Mouse (Mus musculus): ENCODE measurements around the gene Zp3r. TPM values are rescaled to one million over a fixed set of nuclear protein-coding genes. Genes with fewer than 3 reads are reported as not detected.
"Not testable (repeated sequence)": the region's sequence is repeated elsewhere in the genome, so short reads cannot be mapped to it uniquely, and the experiment has no call there.

Gene Zp3r
- total RNA-seq (2021) = not detected
- long read RNA-seq, experiment 1 = 0 reads
- long read RNA-seq, experiment 2 = 0 reads

DNA sequence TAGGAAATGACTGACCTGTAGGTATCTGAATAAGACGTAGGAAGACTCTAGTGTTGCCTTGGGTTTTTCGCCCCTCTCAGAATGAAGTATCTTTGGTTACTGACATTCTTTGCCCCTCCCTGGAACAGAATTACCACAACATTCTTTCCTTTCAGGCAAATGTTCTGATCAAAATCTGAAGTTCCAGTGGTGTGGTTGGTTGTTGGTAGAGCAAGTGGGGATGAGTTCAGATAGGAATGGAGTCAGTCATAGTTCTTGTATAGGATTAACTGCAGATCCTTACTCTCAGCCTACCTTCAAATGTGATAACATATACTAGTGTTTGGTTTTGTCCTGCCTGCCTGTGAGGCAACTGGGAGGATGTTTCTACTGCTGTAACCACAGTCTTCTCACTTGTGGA, at the start of gene Zp3r:
Gene Zp3r (minus strand): TSS at position 101 of the 400 bp plus-strand sequence.
- intact Hi-C loops (cut with DNase I) = no loop called here
- no peak for DNase-seq

DNA sequence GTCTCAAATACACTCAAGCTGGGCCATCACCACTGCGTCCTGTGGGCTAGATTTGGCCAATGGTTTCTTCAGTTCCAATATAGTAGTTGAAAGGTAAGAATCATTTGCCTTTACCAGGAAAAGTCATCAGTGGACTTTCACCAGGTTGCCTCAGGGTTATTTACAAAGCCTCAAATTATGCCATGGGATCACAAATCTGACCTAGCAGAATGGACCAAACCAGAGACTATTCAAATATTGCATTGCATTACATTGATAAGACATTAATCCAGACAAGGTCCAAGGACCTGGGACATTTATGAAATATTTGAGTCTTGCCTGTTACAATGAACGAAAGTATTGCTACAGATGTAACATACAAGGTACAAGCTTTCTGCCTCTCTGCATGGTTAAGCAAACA, 49.1 kb upstream of the Zp3r start:
- intact Hi-C loops (cut with DNase I) = no loop called here
- DNase-seq = no peak

DNA sequence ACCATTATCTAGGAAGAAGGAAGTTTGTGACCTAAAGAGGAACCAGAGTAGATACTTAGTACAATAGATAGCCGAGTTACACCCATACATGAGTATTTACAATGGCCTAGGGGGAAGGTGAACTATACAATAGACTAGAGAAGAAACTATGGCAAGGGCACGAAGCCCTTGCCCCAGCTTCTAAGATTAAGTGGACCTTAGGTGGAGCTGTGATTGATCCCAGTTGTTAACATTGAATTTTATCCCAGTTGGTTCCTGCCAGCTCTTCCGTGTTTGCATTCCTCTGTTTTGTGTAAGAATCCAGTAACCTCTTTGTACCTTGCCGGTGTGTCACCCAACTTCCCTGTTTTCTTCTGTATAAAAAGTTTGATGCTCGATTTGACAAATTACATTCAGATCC, 34.2 kb upstream of the Zp3r start:
- DNase-seq; intact Hi-C loops (cut with DNase I): not testable (repeated sequence)

DNA sequence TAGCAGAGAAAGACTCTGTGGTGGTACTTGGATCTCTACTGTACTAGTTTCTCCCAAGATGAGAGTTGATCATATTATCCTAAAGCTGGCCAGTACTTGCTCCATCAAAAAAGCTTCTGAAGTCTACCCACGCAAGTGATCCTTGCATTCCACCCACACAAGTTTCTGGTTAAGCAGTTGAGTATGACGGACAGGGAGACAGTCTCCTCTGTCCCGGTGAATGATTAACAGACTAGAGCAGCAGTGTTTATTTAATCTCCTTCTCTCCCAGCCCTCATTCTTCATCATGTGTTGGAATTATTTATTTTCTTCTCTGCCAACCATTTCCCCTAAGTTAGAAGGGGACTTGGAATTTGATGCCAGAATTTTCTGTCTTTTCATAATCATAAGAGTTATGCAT, 32.0 kb upstream of the Zp3r start, which contains the start of gene C4bp:
Gene C4bp (minus strand): TSS at position 179 of the 400 bp plus-strand sequence.
- intact Hi-C loops (cut with DNase I) = no loop called here

DNA sequence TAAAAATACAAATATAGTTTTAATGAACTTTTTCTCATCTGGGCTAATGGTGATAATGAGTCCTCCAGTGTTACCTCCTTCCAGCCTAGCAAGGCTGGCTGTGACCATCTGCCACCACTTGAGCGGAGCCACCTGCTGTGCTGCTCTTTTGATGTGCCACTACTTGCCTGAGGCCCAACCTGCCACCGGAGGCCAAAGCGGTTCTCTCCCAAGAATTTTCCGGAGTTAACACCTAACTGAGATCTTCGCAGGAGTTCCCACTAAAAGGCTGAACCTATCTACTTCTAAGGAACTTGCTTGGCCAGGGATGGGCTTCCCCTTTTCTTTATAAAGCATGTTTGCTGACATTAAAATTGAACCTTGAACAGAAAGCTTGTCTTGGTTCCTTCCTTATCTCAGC, 30.2 kb upstream of the Zp3r start:
- intact Hi-C loops (cut with DNase I); DNase-seq: not testable (repeated sequence)

More for the DNA sequence above, 32.0 kb upstream of the Zp3r start, which contains the start of gene C4bp:
- no peak for DNase-seq

DNA sequence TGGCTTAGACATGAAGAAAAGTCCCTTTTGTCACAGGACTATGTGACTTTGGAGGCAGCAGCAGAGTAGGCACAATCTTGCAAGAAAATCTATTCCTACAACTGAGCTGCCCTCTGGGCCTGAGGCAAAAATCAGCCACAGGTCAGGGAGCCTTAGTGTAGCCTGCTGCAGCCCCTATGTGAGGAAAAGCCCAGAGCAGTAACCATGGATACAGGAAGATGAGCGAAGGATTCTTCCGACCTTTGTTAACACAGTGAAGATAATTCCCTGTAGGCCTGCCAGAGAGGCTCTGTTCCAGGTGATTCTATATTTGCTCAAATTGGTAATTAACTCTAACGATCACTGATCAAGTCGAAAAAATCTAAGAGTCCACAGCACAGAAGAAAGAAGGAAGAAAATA, 14.7 kb upstream of the Zp3r start:
- DNase-seq = no peak
- intact Hi-C loops (cut with DNase I) = no loop called here

DNA sequence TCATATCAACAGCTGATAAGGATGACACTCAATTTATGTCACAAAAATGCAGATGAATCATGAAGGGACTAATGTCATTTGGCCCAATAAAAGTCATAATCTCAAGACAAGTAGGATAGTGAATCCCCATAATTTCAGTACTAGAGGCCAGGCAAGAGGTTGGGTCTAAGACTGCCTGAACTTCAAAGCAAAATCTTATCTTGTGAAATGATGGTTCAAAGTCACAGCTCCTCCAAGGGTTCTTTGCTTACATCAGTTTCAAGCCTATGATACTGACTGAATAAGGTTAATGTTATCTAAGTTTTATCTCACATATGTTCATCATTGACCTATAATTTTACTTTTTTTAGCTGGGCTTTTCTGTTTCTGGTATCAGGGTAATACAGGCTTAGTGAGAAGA, 11.5 kb upstream of the Zp3r start:
- DNase-seq = no peak
- intact Hi-C loops (cut with DNase I) = no loop called here

DNA sequence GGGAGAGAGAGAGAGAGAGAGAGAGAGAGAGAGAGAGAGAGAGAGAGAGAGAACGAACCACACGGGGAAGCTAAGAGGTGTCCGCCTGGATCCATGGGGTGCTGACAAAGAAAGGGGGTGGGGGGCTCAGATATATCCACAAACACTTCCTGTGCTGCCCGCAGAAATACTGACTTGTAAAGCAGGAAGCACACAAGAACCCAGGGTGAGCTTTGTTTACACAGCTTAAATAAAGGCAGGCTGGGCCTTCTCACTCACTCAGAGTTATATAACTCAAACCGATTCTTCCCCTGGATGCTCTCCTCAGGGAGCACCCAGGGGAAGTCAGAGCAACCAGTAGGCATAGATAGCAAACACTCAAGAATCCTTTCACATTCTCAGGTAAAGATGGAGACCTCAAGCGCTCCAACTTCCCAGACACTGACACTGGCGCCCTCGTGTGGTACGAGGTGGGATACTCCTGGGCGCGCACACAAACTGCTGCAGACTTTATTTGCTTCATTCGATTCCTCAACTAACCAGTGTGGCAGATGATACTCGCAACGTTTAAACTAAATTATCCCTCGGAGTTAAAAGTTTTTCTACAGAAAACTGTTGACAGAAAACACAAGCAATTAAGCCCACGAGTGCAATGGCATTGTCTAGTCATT, 4.5 kb upstream of the Zp3r start:
- intact Hi-C loops (cut with DNase I) = loop anchor here (2.0 kb wide), 1 partner anchor 85 kb away; no protein-coding TSS in a partner anchor
- DNase-seq = peak; percentile 52 to 66

DNA sequence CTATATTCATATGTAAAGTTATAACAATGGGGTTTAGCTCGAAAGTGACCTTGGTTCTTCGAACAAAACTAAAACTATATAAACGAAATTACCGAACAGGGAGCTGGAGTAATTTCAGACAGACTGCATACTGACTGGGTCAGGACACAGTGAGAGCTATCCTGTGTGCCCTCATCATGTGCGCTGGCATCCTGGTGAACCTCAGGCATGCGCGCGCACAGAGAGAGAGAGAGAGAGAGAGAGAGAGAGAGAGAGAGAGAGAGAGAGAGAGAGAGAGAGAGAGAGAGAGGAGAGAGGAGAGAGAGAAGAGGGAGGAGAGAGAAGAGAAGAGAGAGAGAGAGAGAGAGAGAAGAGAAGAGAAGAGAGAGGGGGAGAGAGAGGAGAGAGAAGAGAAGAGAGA, 3.9 kb upstream of the Zp3r start:
- intact Hi-C loops (cut with DNase I) = no loop called here

DNA sequence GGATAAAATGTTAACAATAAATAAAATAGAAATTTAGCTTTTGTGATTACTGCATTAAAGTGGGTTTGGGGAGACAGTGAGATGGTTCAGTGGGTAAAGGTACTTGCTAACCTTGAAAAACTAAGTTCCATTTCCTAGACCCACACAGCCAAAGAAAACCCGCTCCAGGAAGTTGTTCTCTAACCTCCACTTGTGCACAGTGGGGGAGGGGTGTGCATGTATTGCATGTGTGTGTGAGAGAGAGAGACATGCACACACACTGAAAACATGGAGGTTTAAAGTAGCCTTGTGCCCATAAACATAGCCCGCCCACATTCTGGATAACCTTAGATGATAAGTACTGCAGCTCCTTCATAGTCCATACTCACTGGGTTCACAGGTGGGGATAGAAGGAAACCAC, 33.1 kb downstream of the Zp3r start:
- intact Hi-C loops (cut with DNase I) = no loop called here
- DNase-seq = no peak

More for the DNA sequence above, 3.9 kb upstream of the Zp3r start:
- no peak for DNase-seq

DNA sequence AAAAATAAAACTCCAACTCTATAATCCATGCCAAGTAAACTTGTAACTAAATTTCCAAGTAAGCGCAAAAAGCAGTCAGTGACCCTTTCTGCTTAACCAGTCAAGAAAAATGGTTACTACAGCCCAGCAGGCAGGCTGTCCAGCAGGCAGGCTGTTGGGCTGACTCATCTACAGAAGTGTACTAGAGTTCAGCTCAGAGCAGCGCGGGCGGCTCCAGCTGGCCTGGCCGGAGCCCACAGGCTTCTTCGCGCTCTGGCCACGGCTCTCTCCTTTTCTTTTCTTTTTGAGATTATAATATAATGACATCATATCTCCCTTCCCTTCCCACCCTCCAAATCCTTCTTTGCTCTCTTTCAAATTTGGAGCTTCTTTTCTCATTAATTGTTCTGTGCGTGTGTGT, 40.8 kb downstream of the Zp3r start:
- DNase-seq = peak; percentile 17 to 18
- intact Hi-C loops (cut with DNase I) = no loop called here

DNA sequence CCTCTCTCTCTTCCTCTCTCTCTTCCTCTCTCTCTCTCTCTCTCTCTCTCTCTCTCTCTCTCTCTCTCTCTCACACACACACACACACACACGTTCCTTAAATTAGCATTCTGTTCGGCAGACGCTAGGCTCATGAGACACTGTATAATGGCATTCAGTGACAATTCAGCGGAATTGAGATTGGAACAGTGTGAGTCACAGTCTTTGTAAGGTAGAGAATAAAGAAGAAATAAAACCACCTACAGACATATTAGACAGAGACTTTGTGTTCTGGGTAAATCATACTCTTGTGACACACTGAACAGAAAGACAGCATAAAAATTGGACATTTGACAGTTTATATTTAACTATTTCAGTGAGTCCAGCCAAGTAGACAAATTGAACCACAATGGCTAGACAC, 53.0 kb downstream of the Zp3r start:
- DNase-seq = no peak
- intact Hi-C loops (cut with DNase I) = no loop called here

DNA sequence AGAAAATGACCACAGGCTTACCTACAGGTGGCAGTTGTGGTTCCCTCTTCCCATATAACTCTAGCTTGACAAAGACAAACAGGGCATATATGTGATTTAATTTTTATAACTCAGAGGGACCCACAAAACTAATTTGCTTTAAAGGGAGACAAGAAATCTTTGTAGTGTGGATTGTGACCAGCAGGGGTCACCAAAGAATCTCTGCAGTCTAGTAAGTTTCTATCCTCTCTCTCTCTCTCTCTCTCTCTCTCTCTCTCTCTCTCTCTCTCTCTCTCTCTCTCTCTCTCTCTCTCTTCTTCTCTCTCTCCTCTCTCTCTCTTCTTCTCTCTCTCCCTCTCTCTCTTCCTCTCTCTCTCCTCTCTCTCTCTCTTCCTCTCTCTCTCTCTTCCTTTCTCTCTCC, 53.5 kb downstream of the Zp3r start:
- intact Hi-C loops (cut with DNase I) = no loop called here

DNA sequence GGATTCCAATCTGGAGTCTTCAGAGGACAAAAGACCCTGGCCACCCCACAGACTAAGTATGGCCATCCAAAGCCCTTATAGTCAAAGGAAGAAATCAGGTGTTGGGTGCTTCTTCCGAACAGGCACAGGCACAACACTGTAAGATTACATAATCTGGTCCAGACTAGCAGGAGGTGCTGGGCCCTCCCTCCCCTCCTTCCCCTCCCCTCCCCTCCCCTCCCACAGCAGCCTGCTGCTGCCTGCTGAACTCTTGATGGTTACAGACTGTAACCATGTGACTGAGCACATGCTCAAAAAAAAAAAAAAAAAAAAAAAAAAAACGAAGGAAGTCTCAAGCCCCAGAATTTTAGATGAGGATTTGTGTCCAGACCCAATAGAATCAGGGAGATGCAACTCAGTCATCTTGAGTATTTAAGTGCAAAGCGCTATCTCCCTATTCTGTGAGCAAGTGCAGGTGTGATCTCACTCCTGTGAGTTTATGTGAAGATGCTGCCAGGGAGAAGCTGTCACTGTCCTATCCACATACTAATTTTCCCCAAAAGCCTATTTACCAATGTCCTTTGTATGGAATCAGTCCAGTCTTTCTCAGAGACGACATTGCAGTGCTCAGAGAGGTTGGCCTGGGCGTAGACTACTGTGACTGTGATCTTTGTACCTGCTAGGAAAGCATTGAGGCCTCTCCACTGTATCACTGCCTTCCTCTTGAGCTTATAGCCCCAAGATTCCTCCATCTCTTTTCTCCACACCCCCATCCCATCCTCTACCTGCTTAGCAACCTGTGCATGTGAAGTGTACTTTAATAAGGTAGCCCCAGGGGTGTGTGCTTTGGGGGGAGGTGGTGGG, 77.8 kb downstream of the Zp3r start:
- no peak for DNase-seq
- intact Hi-C loops (cut with DNase I) = no loop called here

More for the DNA sequence above, 53.5 kb downstream of the Zp3r start:
- peak in 1 of 2 experiments; percentile 20 for DNase-seq

DNA sequence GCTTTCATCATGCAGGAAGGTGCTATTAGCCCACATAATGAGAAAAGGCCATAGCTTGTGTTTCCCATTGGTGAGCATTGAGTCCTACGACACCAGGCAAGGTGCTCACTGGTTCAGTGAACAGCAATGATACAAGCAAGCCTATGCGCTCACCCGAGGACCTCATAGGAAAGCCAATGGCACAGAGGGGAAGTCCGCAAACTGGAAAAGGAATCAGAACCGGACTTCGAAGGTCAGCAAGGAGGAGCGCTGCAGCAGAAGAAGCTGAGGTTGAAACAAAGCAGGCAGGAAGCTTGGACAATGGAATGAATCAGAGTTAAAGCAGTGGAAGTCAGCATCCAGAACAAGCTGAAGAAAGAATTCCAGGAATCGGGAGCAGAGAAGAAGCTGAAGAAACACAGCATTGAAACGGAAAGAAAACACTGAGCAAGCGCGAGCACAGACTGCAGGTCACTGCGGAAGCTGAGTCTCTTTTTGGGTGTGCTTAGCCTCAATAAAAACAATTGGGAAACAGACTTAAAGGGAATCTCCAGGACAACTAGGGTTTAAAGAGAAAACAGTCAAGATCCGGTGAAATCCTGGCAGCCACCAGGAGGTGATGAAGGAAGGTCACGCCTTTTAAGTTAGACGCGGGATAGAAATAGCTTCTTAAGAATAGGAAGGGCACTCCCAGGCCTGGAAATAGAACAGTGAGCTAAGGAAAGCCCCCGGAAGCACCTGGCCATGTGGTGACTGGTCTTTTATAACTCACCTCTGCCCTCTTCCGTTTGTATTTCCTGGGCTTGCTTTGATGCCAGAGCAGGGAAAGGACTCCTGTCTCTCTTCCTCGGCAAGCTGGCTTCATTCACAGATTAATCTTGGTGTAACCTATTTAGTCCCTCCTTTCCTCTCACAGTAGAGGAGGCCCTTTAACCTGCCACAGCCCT, 78.9 kb downstream of the Zp3r start:
- intact Hi-C loops (cut with DNase I) = no loop called here
- DNase-seq = peak in 1 of 2 experiments; percentile 7

DNA sequence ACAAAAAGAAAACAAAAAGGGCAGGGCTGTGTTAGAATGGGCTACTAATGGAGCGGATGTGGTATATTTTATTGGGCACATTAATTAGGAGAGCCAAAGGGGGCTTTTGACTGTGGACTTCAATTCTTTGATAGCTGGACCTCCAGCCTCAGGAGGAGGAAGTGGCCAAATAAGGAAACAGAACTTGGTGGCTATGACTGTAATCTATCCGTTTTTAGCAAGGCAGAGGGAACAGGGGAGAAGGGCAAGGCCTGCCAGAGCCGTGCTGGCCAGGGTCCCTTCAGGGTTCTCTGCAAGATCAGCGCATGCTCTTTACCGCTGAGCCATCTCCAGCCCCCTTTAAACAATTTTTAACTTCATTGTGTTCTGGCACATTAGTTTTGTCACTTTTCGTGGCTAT, 79.7 kb downstream of the Zp3r start:
- no peak for DNase-seq
- intact Hi-C loops (cut with DNase I) = loop anchor here (2.0 kb wide), 1 partner anchor 85 kb away; no protein-coding TSS in a partner anchor

DNA sequence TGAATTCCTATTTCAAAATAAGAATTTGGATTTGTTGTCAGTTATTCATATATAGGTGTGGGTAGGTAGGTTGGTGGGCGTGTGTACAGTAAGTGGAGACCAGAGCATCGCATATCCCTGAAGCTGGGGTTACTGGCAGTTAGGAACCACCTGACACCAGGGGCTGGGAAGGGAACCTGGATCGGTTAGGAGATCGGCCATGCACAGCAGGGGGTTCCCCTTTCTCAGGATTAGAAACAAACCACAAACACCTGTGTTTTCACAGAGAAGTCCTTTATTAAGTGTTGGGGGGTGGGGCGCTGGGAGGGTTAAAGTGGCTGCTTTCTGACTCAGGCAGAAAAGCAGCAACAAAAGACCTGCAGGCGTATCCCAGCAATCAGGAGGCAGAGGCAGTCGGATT, 80.3 kb downstream of the Zp3r start:
- no peak for DNase-seq
- intact Hi-C loops (cut with DNase I) = loop anchor here (2.0 kb wide), 1 partner anchor 86 kb away; no protein-coding TSS in a partner anchor

DNA sequence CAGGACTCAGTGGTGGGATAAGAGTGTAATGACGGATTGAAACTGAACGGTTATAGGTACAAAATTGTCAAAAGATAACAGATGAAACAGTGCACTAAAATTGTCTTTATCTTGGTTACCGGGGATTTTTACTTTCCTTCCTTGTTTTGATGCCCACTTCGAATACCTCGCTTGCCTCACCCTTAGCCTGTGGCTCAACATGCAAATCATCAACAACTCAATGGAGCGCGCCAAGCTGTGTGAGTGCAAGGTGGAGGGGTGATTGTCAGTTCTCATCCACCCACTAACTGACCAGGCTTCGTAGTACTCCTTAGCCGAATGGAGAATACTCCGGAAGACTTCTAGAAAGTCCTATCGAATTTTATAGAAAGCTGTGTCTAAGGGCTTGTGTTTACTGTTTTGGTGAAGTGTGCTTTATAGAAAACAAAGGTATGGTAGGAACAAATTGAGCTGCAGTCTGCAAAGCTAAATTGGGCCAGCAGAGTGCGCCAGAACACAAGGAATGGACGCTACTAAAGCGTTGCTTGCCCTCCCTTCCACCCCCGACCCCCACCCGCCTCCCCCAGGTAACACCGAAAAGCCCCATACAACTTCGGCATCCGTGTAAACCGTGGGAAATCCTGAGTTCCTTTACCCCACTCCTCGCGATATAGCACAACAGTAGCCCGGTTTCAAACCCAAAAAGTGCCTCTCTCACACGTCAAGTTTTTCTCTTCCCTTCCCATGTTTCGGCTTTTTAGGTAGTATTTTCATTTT, 81.6 kb downstream of the Zp3r start:
- intact Hi-C loops (cut with DNase I) = loop anchor here (2.0 kb wide), 1 partner anchor 87 kb away; no protein-coding TSS in a partner anchor
- peak; percentile 9 to 43 for DNase-seq
